Mouse (Mus musculus) forebrain, embryonic 11.5 days (tissue): ENCODE measurements around the gene Sdcbp2. TPM values are rescaled to one million over a fixed set of nuclear protein-coding genes. Genes with fewer than 3 reads are reported as not detected.

ENCODE experiments used
- ATAC-seq: fragments of 200-750 bp; cut with Nextera tagmentation; replicated peaks from 2 replicates; pipeline ENCODE4 v1.8.0; 2017; ENCODE audit warnings: moderate TSS enrichment; ENCODE audit not compliant: low FRiP score
- DNase-seq: peaks from one replicate; pipeline ENCODE4 v3.0.0-alpha.2; 2017; ENCODE audit warnings: low spot score
- H3K27ac ChIP-seq: fragments of 300-500 bp; sonication (generic); 2 replicates; pipeline ENCODE4 v1.5.1; 2014; ENCODE audit warnings: low read depth, low read length
- H3K27me3 ChIP-seq: fragments of 300-500 bp; sonication (generic); 2 replicates; pipeline ENCODE4 v1.6.1; 2014; ENCODE audit warnings: mild to moderate bottlenecking, low read length, mixed read lengths; ENCODE audit not compliant: control insufficient read depth, insufficient read depth
- H3K36me3 ChIP-seq: fragments of 300-500 bp; sonication (generic); 2 replicates; pipeline ENCODE4 v1.6.1; 2014; ENCODE audit warnings: mild to moderate bottlenecking, low read length, moderate library complexity, mixed read lengths; ENCODE audit not compliant: control insufficient read depth, insufficient read depth
- H3K4me1 ChIP-seq: fragments of 300-500 bp; sonication (generic); replicated peaks from 2 replicates; pipeline ENCODE4 v1.6.1; 2014; ENCODE audit warnings: low read length, mixed read lengths; ENCODE audit not compliant: control insufficient read depth, insufficient read depth
- H3K4me2 ChIP-seq: fragments of 300-500 bp; sonication (generic); 2 replicates; pipeline ENCODE4 v1.6.1; 2014; ENCODE audit warnings: low read depth, mild to moderate bottlenecking, low read length, moderate library complexity, mixed read lengths; ENCODE audit not compliant: severe bottlenecking
- H3K4me3 ChIP-seq: fragments of 300-500 bp; sonication (generic); 2 replicates; pipeline ENCODE4 v1.5.1; 2014; ENCODE audit warnings: low read depth, low read length
- H3K9ac ChIP-seq: fragments of 300-500 bp; sonication (generic); 2 replicates; pipeline ENCODE4 v1.6.1; 2014; ENCODE audit warnings: low read length
- H3K9me3 ChIP-seq: fragments of 300-500 bp; sonication (generic); 2 replicates; pipeline ENCODE4 v1.6.1; 2016; ENCODE audit warnings: low read length, mixed read lengths; ENCODE audit not compliant: control insufficient read depth
- WGBS: fragments of 180-500 bp; shearing (Covaris S2); extraction: QIAGEN DNeasy Blood & Tissue Kit; methylation state at CpG from one replicate; pipeline ENCODE4 v1.1.7; 2014; 5-methylcytosine and 5-hydroxymethylcytosine counted together
- polyA plus RNA-seq: library from polyadenylated mRNA; unstranded; fragments of >200 nt; fragmentation: Nextera tagmentation; extraction: Ambion mirVana; gene quantifications from 2 replicates; pipeline ENCODE4 v1.2.1, GENCODE M21; 2014

Sdcbp2 gene
- polyA plus RNA-seq, 1 experiment from 2014 or later = 0.44 TPM

DNA sequence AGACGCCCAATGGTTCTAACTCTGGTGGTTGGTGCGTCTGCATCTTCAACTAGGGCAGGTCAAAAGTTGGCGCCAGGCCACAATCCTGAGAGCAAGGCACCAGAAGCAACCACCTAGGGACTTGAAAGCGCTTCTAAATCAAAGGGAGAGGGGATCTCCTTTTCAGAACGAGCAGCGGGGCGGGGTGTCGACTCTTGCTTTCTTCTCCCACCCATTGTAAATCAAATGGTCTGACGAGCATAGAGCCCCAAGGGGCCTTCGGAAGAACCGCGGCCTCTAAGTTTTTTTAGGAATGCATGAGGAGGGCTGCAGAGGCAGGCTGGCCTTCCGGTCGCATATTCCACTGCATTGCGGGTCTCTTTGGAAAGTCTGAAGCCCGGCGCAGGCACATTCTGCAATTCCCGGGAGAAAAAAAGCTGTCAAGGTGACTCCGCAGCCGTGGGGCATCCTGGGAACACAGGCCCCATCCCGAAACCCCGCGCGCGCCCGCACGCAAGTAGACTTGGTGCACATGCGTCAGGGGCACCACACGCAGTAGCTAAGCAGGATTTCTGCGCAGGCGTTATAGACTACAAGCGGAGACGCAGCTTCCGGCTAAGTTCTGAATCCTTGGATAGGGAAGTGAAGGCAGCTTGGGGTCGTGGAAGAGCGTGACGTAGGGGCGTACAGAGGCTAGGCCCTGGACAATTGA lies 3.4 kb downstream of the Sdcbp2 start:
- Histone ChIP-seq H3K4me2 (peak overlapping the region; percentile 68), H3K9ac (peak overlapping the region; percentile 56), H3K27me3 (no peaks in the 10 kb centered on the region), H3K36me3 (no peaks in the 10 kb centered on the region), H3K27ac (no peak overlapping the region), H3K9me3 (no peaks in the 10 kb centered on the region), H3K4me3 (peak overlapping the region; percentile 29), H3K4me1 (no peaks in the 10 kb centered on the region; the same call in 1 of the 2 replicates)
- DNase-seq = peak; percentile 90
- 1% methylated on average over 38 of the region's 38 CpGs for WGBS
- peak; percentile 93 for ATAC-seq

- no peak overlapping the region for H3K4me3 ChIP-seq
- DNase-seq (no peak), ATAC-seq (no peak)
- H3K9ac ChIP-seq = no peak overlapping the region
- 84% methylated on average over 4 of the region's 4 CpGs for WGBS
- no peak overlapping the region for H3K27ac ChIP-seq
- no peak overlapping the region for H3K4me2 ChIP-seq
- no peaks in the 10 kb centered on the region for H3K9me3 ChIP-seq
- no peaks in the 10 kb centered on the region for H3K36me3 ChIP-seq
- H3K27me3 ChIP-seq = no peaks in the 10 kb centered on the region
- H3K4me1 ChIP-seq = no peaks in the 10 kb centered on the region; the same call in 1 of the 2 replicates
Observed at GRCm38 (mm10) chr2:151579183-151579582, 6.8 kb downstream of the Sdcbp2 start.

DNA sequence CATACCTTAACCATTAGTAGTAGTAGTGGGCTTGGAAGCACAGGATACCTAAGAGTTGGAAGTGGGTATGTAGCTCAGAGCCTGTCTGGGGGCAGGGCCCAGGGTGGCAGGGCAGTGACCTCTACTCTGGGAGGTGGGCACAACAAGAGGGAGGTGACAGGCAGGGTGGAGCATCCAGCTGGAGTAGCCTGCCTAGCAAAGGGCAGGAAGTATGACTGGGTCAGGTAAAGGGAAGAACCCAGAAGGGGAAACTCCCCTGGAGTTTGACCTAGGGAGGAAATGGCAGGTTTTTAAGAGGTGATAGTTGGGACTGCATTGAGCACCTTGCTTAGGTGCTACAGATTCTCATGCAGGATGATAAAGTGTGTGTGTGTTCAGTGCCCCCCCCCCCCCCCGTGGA lies 8.5 kb downstream of the Sdcbp2 start:
- H3K27me3 ChIP-seq = no peaks in the 10 kb centered on the region
- ATAC-seq (no peak), DNase-seq (no peak)
- H3K36me3 ChIP-seq = no peaks in the 10 kb centered on the region
- no peaks in the 10 kb centered on the region for H3K4me1 ChIP-seq
- H3K9ac ChIP-seq = no peak overlapping the region
- H3K27ac ChIP-seq = no peak overlapping the region
- H3K4me3 ChIP-seq = no peak overlapping the region
- H3K4me2 ChIP-seq = no peak overlapping the region
- 31% methylated on average over 1 of the region's 1 CpGs for WGBS
- H3K9me3 ChIP-seq = no peaks in the 10 kb centered on the region

DNA sequence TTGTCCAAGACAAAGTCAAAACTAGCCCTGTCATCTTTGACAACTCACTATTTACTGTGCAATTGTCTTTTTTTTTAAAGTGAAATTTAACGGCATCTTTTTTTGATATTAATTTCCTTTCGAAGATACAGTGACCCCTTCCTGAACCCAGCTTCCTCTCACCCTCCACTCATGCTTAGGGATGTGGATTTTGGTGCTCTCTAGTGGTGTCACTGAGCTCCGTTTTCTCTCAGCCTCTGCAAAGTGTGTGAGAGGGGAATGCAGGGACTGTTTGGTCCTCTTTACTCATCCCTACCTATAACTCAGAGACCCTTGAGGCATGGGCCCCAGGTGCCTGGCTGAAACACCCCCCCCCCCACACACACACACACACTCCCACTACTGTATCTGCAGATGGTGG lies 13.5 kb downstream of the Sdcbp2 start:
- Histone ChIP-seq H3K36me3 (no peaks in the 10 kb centered on the region), H3K9me3 (no peaks in the 10 kb centered on the region), H3K9ac (no peak overlapping the region), H3K4me3 (no peak overlapping the region), H3K4me1 (no peaks in the 10 kb centered on the region), H3K27me3 (no peaks in the 10 kb centered on the region), H3K27ac (no peak overlapping the region), H3K4me2 (no peak overlapping the region)
- DNase-seq (no peak), ATAC-seq (peak; percentile 35; the same call in 1 of the 2 replicates)
- WGBS = 74% methylated on average over 3 of the region's 3 CpGs

DNA sequence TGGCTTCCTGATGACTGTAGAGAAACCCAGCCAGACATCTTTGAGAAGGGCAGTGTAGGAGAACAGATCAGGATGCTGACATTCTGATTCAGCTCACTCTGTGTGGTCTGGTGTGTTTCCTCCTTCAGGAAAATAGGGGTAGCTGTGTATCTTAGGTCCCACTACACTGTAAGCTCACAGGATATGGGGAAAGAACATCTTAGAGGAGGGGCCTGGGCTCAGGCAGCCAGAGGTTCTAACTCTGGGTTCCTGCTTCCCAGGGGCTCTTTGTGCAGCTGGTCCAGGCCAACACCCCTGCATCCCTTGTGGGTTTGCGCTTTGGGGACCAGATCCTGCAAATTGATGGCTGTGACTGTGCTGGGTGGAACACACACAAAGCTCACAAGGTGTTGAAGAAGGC lies 14.4 kb downstream of the Sdcbp2 start:
- Histone ChIP-seq H3K9ac (no peak overlapping the region), H3K4me2 (no peak overlapping the region), H3K9me3 (no peaks in the 10 kb centered on the region), H3K36me3 (no peaks in the 10 kb centered on the region), H3K27me3 (no peaks in the 10 kb centered on the region), H3K4me3 (no peak overlapping the region), H3K4me1 (no peaks in the 10 kb centered on the region), H3K27ac (no peak overlapping the region)
- 92% methylated on average over 1 of the region's 1 CpGs for WGBS
- DNase-seq = no peak
- ATAC-seq = no peak

DNA sequence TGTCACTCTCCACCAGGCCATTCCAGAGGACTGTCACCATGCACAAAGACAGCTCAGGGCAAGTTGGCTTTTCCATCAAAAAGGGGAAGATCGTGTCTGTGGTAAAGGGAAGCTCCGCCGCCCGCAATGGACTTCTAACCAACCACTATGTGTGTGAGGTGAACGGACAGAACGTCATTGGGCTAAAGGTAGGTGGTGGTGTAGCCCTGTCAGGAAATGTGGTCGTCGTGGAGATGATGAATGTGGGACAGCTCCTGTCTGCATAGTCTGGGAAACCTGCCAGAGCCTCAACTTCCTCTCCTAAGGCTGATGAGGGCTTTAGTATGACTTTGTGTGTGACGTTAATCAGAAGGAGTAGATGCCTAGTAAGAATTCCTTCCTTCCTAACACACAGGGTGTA lies 14.9 kb downstream of the Sdcbp2 start:
- Histone ChIP-seq H3K9me3 (no peaks in the 10 kb centered on the region), H3K4me1 (no peaks in the 10 kb centered on the region), H3K9ac (no peak overlapping the region), H3K27me3 (no peaks in the 10 kb centered on the region), H3K36me3 (no peaks in the 10 kb centered on the region), H3K27ac (no peak overlapping the region), H3K4me2 (no peak overlapping the region), H3K4me3 (no peak overlapping the region)
- WGBS = 84% methylated on average over 9 of the region's 9 CpGs
- ATAC-seq (no peak), DNase-seq (no peak)

DNA sequence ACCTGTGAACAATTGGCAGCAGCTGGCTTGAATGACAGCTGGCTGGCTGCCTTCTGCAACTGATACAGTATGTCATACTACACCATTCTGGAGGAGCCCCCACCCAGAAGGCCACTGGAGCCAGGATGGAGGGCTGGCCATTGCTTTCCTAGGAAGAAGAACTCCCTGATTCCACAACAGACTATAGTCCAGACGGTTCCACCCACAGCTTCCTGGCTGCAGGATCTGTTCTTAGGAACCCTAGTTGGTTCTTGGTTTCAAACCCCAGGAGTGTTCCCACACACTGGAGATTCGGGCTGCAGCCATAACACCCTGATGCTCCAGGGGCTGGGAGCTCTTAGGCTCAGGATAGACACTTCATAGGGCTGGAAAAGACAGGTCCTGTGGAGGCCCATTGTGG lies 25.6 kb downstream of the Sdcbp2 start:
- Histone ChIP-seq H3K4me2 (no peak overlapping the region), H3K9me3 (no peaks in the 10 kb centered on the region), H3K36me3 (no peaks in the 10 kb centered on the region), H3K9ac (no peak overlapping the region), H3K27ac (no peak overlapping the region), H3K27me3 (no peaks in the 10 kb centered on the region), H3K4me1 (no peaks in the 10 kb centered on the region; the same call in 1 of the 2 replicates), H3K4me3 (no peak overlapping the region)
- 83% methylated on average over 2 of the region's 2 CpGs for WGBS
- ATAC-seq (no peak), DNase-seq (no peak)

DNA sequence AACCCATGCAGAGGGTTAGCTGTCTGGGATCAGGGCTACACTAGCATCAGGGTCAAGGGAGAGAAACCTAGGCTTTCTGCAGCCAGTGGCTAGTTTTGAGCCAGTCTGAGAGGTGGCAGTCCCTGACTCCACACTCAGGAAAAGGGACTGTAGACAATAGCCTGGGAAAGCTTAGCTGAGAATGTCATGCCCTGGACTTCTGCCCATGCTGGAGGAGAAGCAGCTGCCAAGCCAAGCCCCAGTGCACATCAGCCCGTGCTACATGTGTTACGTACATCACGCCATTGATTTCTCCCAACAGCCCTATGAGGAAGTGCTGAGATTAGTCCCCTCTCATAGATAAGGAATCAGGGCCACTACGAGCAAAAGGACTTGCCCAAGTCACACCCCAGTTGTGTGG lies 29.7 kb downstream of the Sdcbp2 start:
- DNase-seq (no peak), ATAC-seq (no peak)
- no peaks in the 10 kb centered on the region for H3K36me3 ChIP-seq
- 87% methylated on average over 4 of the region's 4 CpGs for WGBS
- no peak overlapping the region for H3K4me3 ChIP-seq
- no peak overlapping the region for H3K9ac ChIP-seq
- peaks cover 17% of the 10 kb centered on the region for H3K4me1 ChIP-seq
- no peak overlapping the region for H3K27ac ChIP-seq
- H3K27me3 ChIP-seq = no peaks in the 10 kb centered on the region
- H3K4me2 ChIP-seq = no peak overlapping the region
- H3K9me3 ChIP-seq = no peaks in the 10 kb centered on the region

DNA sequence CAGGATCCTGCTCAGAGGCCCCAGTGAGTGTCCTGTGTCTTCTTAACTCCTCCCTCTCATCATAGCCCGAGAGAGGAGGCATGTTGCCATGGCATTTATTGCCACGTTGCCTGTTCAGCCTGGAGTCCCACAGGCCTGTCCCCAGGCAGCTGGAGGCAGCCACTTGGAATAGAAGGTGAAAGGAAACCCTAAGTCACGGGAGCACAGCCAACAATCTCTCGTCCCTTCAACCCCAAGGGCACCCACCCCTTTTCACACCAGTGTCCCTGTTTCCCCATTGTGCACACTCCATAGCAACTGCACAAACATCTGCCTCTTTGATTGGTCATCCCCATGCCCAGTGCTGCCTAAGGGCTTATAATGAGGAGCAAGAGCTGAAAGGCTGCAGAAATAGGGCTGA lies 31.2 kb downstream of the Sdcbp2 start:
- Histone ChIP-seq H3K4me2 (no peak overlapping the region), H3K27me3 (no peaks in the 10 kb centered on the region), H3K27ac (peak overlapping the region; percentile 41; the same call in 1 of the 2 replicates), H3K36me3 (no peaks in the 10 kb centered on the region), H3K9me3 (no peaks in the 10 kb centered on the region), H3K4me1 (peaks cover 17% of the 10 kb centered on the region), H3K4me3 (no peak overlapping the region), H3K9ac (no peak overlapping the region; the same call in 1 of the 2 replicates)
- peak; percentile 63 for DNase-seq
- peak; percentile 70 for ATAC-seq
- WGBS = 21% methylated on average over 4 of the region's 4 CpGs
